Mouse (Mus musculus): ENCODE results near the gene Abca12.

Gene Abca12

GRCm38 (mm10) chr1:71330349-71330748 is 84.4 kb downstream of the Abca12 start:
- no peak for DNase-seq

- no peak for DNase-seq
Observed at GRCm38 (mm10) chr1:71312171-71312570, 102.5 kb downstream of the Abca12 start.

- no peak for DNase-seq
Observed at GRCm38 (mm10) chr1:71310614-71311013, 104.1 kb downstream of the Abca12 start.

GRCm38 (mm10) chr1:71307362-71307761 is 107.3 kb downstream of the Abca12 start:
- DNase-seq, result no peak

- no peak for DNase-seq
Observed at GRCm38 (mm10) chr1:71306196-71306595, 108.5 kb downstream of the Abca12 start.

- no peak for DNase-seq
Observed at GRCm38 (mm10) chr1:71304588-71304987, 110.1 kb downstream of the Abca12 start.

GRCm38 (mm10) chr1:71297021-71297420 is 117.7 kb downstream of the Abca12 start:
- DNase-seq, result no peak

GRCm38 (mm10) chr1:71296585-71296984 is 118.1 kb downstream of the Abca12 start:
- no peak for DNase-seq

- DNase-seq, result no peak
Observed at GRCm38 (mm10) chr1:71291917-71292316, 122.8 kb downstream of the Abca12 start.

- peak; percentile 22 for DNase-seq
Observed at GRCm38 (mm10) chr1:71289511-71289910, 125.2 kb downstream of the Abca12 start.

- no peak for DNase-seq
Observed at GRCm38 (mm10) chr1:71276940-71277339, 137.8 kb downstream of the Abca12 start.

- no peak for DNase-seq
Observed at GRCm38 (mm10) chr1:71272550-71272949, 142.2 kb downstream of the Abca12 start.

- no peak for DNase-seq
Observed at GRCm38 (mm10) chr1:71272077-71272476, 142.6 kb downstream of the Abca12 start.

GRCm38 (mm10) chr1:71270083-71270482 is 144.6 kb downstream of the Abca12 start:
- no peak for DNase-seq

GRCm38 (mm10) chr1:71266630-71267029 is 148.1 kb downstream of the Abca12 start:
- no peak for DNase-seq

- no peak for DNase-seq
Observed at GRCm38 (mm10) chr1:71263532-71263931, 151.2 kb downstream of the Abca12 start.

GRCm38 (mm10) chr1:71244647-71245046 is 170.1 kb downstream of the Abca12 start:
- DNase-seq, result no peak

GRCm38 (mm10) chr1:71241396-71241795 is 173.3 kb downstream of the Abca12 start:
- no peak for DNase-seq

GRCm38 (mm10) chr1:71239586-71239985 is 175.1 kb downstream of the Abca12 start:
- DNase-seq, result no peak

- no peak for DNase-seq
Observed at GRCm38 (mm10) chr1:71235335-71235734, 179.4 kb downstream of the Abca12 start.

- DNase-seq, result no peak
Observed at GRCm38 (mm10) chr1:71231211-71231610, 183.5 kb downstream of the Abca12 start.

- DNase-seq, result no peak
Observed at GRCm38 (mm10) chr1:71203581-71203980, 211.1 kb downstream of the Abca12 start.

GRCm38 (mm10) chr1:71196191-71196590 is 218.5 kb downstream of the Abca12 start:
- no peak for DNase-seq

GRCm38 (mm10) chr1:71195333-71195732 is 219.4 kb downstream of the Abca12 start:
- no peak for DNase-seq

- no peak for DNase-seq
Observed at GRCm38 (mm10) chr1:71193931-71194330, 220.8 kb downstream of the Abca12 start.

All from cerebellum, adult 9-11 months (tissue).